Mouse (Mus musculus): ENCODE results near the gene Spint2.

Gene Spint2

GRCm38 (mm10) chr7:29303738-29304462 lies 22.2 kb upstream of the Spint2 start, which contains the start of gene Dpf1:
Gene Dpf1 (plus strand): TSS chr7:29303951.
- no peak for DNase-seq (ENCODE audit: low spot score)

GRCm38 (mm10) chr7:29302641-29303040 lies 20.9 kb upstream of the Spint2 start:
- no peak for DNase-seq (ENCODE audit: low spot score)

GRCm38 (mm10) chr7:29301127-29301566 lies 19.4 kb upstream of the Spint2 start:
- DNase-seq (ENCODE audit: low spot score): no peak

- DNase-seq (ENCODE audit: low spot score): no peak
Measured at GRCm38 (mm10) chr7:29296998-29297397, 15.3 kb upstream of the Spint2 start.

- DNase-seq (ENCODE audit: low spot score): no peak
Measured at GRCm38 (mm10) chr7:29295861-29296647, 14.3 kb upstream of the Spint2 start.

GRCm38 (mm10) chr7:29294111-29294761 lies 12.5 kb upstream of the Spint2 start:
- no peak for DNase-seq (ENCODE audit: low spot score)

- no peak for DNase-seq (ENCODE audit: low spot score)
Measured at GRCm38 (mm10) chr7:29293131-29294065, 11.7 kb upstream of the Spint2 start.

- no peak for DNase-seq (ENCODE audit: low spot score)
Measured at GRCm38 (mm10) chr7:29292458-29293098, 10.9 kb upstream of the Spint2 start.

GRCm38 (mm10) chr7:29291616-29292457 lies 10.1 kb upstream of the Spint2 start:
- DNase-seq (ENCODE audit: low spot score): no peak

- DNase-seq (ENCODE audit: low spot score): no peak
Measured at GRCm38 (mm10) chr7:29290691-29291485, 9.2 kb upstream of the Spint2 start.

GRCm38 (mm10) chr7:29289856-29290255 lies 8.1 kb upstream of the Spint2 start:
- DNase-seq (ENCODE audit: low spot score): no peak

GRCm38 (mm10) chr7:29288942-29289638 lies 7.4 kb upstream of the Spint2 start, which contains the start of gene Ppp1r14a:
Gene Ppp1r14a (plus strand): TSS chr7:29289308.
- DNase-seq (ENCODE audit: low spot score): no peak

- no peak for DNase-seq (ENCODE audit: low spot score)
Measured at GRCm38 (mm10) chr7:29288079-29288478, 6.4 kb upstream of the Spint2 start.

- no peak for DNase-seq (ENCODE audit: low spot score)
Measured at GRCm38 (mm10) chr7:29287481-29287880, 5.8 kb upstream of the Spint2 start.

- no peak for DNase-seq (ENCODE audit: low spot score)
Measured at GRCm38 (mm10) chr7:29284523-29284922, 2.8 kb upstream of the Spint2 start.

GRCm38 (mm10) chr7:29283876-29284275 lies 2.2 kb upstream of the Spint2 start:
- no peak for DNase-seq (ENCODE audit: low spot score)

GRCm38 (mm10) chr7:29282074-29282554 lies 402 bp upstream of the Spint2 start:
- DNase-seq (ENCODE audit: low spot score): no peak

GRCm38 (mm10) chr7:29280801-29281200 lies 911 bp downstream of the Spint2 start:
- DNase-seq (ENCODE audit: low spot score): no peak

Data from layer of hippocampus, adult 9-10 months (tissue).